Mouse (Mus musculus) small intestine, adult 2 months (tissue): ENCODE results near the gene Ccr10. TPM values are rescaled to one million over a fixed set of nuclear protein-coding genes. Genes with fewer than 3 reads are reported as not detected.

ENCODE experiments used
- H3K27ac ChIP-seq: fragments of 200-500 bp; 2 replicates; pipeline ENCODE4 v1.5.1; 2012; ENCODE audit warnings: low read depth, low read length, control low read depth, inconsistent platforms; ENCODE audit not compliant: insufficient read depth
- H3K27me3 ChIP-seq: fragments of 200-500 bp; 2 replicates; pipeline ENCODE4 v1.6.1; 2012; ENCODE audit warnings: mild to moderate bottlenecking, moderate library complexity, low read length, inconsistent platforms; ENCODE audit not compliant: control insufficient read depth, insufficient read depth
- H3K36me3 ChIP-seq: fragments of 200-500 bp; 2 replicates; pipeline ENCODE4 v1.6.1; 2012; ENCODE audit warnings: mild to moderate bottlenecking, low read length, control low read depth, inconsistent platforms; ENCODE audit not compliant: control insufficient read depth, insufficient read depth
- H3K4me1 ChIP-seq: fragments of 200-500 bp; 2 replicates; pipeline ENCODE4 v1.6.1; 2012; ENCODE audit warnings: low read length, inconsistent platforms, mixed read lengths; ENCODE audit not compliant: control insufficient read depth, insufficient read depth, insufficient read length
- H3K4me3 ChIP-seq: fragments of 200-500 bp; 2 replicates; pipeline ENCODE4 v1.5.1; 2012; ENCODE audit warnings: low read depth, mild to moderate bottlenecking, control low read depth, inconsistent platforms, low read length, moderate library complexity
- CTCF ChIP-seq: fragments of 200-500 bp; IDR thresholded peaks from 2 replicates; pipeline ENCODE4 v1.5.1; 2012; ENCODE audit warnings: low read depth, mild to moderate bottlenecking, control low read depth, inconsistent platforms, low read length, moderate library complexity, mixed read lengths; ENCODE audit not compliant: insufficient replicate concordance, insufficient read length; ENCODE audit errors: extremely low read depth
- POLR2A ChIP-seq: fragments of 200-500 bp; IDR thresholded peaks from 2 replicates; pipeline ENCODE4 v1.6.1; 2012; ENCODE audit warnings: low read depth, mild to moderate bottlenecking, control low read depth, inconsistent platforms, low read length, moderate library complexity
- WGBS: fragments of 180-500 bp; shearing (Covaris S2); methylation state at CpG from one replicate; pipeline ENCODE4 v1.1.7; 2018; 5-methylcytosine and 5-hydroxymethylcytosine counted together
- polyA plus RNA-seq: library from polyadenylated mRNA; depleted of rRNA; stranded (reverse); fragments of >200 nt; gene quantifications from 2 replicates; pipeline ENCODE4 v1.2.3, GENCODE M21; 2012; rRNA removed

Gene Ccr10
- polyA plus RNA-seq: 18.4 and 25.7 TPM in 2 replicates

DNA sequence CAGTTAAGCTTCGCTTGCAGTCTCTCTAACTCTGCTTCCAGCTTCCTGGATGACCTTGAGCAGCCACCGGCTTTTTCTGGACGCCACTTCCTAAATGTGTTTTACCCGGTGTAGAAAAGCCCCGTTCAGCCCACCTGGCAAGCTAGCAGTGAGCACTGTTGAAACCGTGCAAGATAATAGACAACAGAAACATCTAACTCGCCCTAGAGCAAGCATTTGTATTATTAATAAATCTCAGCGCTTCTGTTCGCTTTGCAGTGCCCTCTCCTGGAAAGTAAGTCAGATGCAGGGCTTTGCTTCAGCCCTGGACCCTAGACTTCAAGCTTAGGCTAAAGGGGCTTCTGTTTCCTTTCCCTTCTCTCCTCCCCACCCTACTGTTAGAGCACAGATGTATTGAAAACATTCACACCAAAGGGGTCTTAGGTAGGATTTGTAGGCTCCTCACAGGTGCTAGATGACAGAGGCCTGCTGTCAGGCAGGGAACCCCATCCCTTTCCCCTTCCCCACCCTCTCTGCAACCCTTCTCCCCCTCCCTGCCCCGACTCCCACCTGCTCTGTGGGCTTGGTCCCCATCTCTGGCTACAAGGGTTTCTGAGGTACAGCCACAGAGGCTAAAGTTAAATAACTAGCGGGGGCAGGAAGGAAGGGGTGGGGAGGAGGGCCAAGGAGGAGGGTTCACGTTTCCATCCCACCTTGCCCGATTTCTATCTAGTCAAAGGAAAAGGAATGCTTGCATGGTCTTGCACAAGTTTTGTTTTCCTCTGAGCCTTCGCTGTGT, at the start of gene Ccr10:
Gene Ccr10, minus strand, starts transcription at position 593 of the 778 bp plus-strand sequence.
- H3K27me3 ChIP-seq: no peaks in the 10 kb centered on the region
- H3K4me1 ChIP-seq: peaks cover 24% of the 10 kb centered on the region
- H3K4me3 ChIP-seq: peak within 1 kb of the TSS; percentile 52
- peak within 1 kb of the TSS; percentile 67; the same call in 1 of the 2 replicates for H3K27ac ChIP-seq
- H3K36me3 ChIP-seq: no peaks in the 10 kb centered on the region
- 37% methylated on average over 14 of the region's 14 CpGs for WGBS
- TF ChIP-seq CTCF (no peak), POLR2A (no peak)

DNA sequence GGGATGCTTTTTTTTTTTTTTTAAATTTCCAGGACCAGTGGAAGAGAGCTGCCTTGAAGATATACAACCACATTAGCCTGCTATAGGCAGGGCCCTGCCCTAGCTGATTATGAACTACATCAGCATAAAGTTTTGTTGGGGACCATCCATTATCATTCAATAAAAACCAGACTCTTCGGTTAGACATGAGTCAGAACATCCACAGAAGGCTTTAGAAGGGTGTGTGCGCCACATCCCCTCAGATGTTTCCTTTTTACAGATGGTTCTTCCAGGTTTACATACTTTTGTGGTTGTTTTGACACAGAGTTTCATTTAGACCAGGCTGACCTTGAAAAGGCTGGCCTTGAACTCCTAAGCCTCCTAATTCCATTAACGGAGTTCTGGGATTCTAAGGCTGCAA, 49.1 kb upstream of the Ccr10 start:
- no peak overlapping the region for H3K4me3 ChIP-seq
- no peaks in the 10 kb centered on the region for H3K36me3 ChIP-seq
- TF ChIP-seq CTCF: no peak
- TF ChIP-seq POLR2A: no peak
- WGBS: 62% methylated on average over 3 of the region's 3 CpGs
- peaks cover 8% of the 10 kb centered on the region; the same call in 1 of the 2 replicates for H3K4me1 ChIP-seq
- no peaks in the 10 kb centered on the region for H3K27me3 ChIP-seq
- H3K27ac ChIP-seq: no peak overlapping the region

DNA sequence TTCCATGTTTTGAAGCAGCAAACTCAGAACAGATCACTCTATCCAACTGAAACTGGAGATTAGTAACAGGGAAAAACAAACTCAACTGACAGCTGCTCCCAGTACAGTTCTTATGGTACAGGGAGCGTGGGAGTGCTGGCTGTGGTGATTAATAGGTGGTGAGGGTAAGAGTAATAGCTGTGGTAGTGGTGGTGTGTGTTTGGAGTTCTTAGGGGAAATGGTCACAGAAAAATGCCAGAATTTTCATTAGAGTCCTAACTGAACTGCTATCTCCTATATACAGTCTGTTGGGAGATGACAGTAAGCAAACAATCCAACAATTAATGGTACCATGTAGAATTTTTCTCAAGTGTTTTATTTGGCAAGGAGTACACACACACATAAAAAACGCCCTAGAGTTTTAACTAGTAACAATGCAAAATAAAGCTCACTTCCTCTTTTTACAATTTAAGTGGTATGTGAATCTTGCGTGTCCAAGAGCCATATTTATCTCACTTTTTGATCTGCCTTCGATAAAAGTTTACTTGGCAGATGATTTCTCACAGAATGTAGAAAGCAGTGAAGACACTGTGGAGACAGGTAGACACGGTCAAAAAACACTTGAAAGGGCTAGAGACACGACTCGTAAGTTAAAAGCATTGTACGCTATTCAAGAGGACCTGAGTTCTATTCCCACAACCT, 46.2 kb upstream of the Ccr10 start:
- peak overlapping the region; percentile 91 for H3K27ac ChIP-seq
- peaks cover 6% of the 10 kb centered on the region; the same call in 1 of the 2 replicates for H3K4me1 ChIP-seq
- no peaks in the 10 kb centered on the region for H3K27me3 ChIP-seq
- H3K4me3 ChIP-seq: no peak overlapping the region
- TF ChIP-seq POLR2A (no peak), CTCF (no peak)
- H3K36me3 ChIP-seq: peaks cover 17% of the 10 kb centered on the region
- 53% methylated on average over 8 of the region's 8 CpGs for WGBS

DNA sequence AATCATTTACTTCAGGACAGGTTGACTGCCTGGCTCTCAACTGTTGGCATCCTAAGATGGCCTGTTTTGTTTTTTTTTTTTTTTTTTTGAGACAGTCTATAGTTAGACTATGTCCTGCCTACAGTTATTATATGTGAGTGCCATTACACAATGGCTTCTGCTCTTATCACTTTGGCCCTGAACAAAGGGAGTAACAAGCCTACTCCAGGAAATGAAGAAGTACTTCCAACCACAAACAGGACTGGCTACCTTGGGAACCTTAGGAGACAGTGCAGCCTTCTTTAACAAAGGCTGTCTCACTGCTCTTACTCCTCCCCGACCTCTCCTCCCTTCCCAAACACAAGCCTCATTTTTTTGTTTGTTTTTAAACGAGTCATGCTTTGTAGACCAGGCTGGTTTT, 45.6 kb upstream of the Ccr10 start:
- TF ChIP-seq POLR2A: no peak
- no peak for TF ChIP-seq CTCF
- Histone ChIP-seq H3K27ac (peak overlapping the region; percentile 91), H3K36me3 (peaks cover 18% of the 10 kb centered on the region), H3K4me1 (peaks cover 5% of the 10 kb centered on the region; the same call in 1 of the 2 replicates), H3K27me3 (no peaks in the 10 kb centered on the region), H3K4me3 (no peak overlapping the region)
- WGBS: 3% methylated on average over 2 of the region's 2 CpGs

DNA sequence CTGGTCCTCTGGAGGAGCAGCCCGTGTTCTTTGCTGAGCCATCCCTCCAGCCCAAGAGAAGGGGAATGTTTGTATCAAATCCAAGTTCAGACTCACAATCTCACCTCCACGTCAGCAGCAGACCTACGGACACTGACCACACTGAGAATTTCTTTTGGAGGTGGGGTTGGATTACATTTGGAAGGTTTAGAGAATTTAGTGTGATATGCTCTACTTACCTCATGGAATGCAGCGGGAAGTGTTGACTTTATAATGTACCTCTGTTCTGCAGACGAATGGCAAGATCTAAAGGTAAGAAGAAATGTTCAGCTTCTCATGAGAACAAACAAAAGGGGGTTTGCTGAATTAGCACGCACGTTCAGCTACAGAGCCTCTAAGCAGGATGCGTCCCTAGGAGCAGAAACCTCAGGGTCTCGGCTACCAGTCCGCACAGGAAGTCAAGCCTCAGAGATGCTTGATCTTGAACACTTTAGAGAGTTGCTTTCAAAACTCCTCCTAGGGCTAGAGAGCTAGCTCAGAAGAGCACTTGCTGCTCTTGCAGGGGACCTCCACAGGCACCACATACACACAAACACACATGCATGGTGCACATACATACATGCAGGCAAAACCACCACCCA, 43.3 kb upstream of the Ccr10 start:
- H3K27me3 ChIP-seq: no peaks in the 10 kb centered on the region
- H3K4me1 ChIP-seq: peaks cover 5% of the 10 kb centered on the region; the same call in 1 of the 2 replicates
- H3K36me3 ChIP-seq: peaks cover 34% of the 10 kb centered on the region
- H3K27ac ChIP-seq: peak overlapping the region; percentile 34; the same call in 1 of the 2 replicates
- WGBS: 88% methylated on average over 10 of the region's 10 CpGs
- H3K4me3 ChIP-seq: no peak overlapping the region
- TF ChIP-seq CTCF (no peak), POLR2A (no peak)

DNA sequence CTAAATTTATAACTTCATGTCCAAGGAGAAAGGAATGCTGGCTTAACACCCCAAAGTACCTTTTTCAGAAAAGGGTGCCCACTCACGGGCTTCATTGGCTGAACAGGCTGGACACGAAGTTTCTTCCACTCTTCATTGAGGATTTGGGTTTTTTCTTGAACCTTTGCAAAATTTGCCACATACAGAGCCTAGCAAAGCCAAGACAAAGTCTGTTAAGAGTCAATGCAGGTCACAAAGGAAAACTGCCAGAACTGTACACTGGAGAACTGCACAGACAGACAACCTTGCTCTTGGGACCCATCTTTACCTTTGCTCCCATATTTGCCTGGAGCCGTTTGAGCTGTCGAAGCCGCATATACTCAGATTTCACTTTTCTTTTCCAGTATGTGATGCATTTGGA, 41.7 kb upstream of the Ccr10 start:
- 84% methylated on average over 5 of the region's 5 CpGs for WGBS
- no peak for TF ChIP-seq POLR2A
- TF ChIP-seq CTCF: no peak
- Histone ChIP-seq H3K27ac (no peak overlapping the region), H3K4me3 (no peak overlapping the region), H3K27me3 (no peaks in the 10 kb centered on the region), H3K4me1 (peaks cover 5% of the 10 kb centered on the region; the same call in 1 of the 2 replicates), H3K36me3 (peaks cover 41% of the 10 kb centered on the region)
